Mouse (Mus musculus) stomach, embryonic 14.5 days (tissue): Measurements from ENCODE around the gene Ext2. TPM values are rescaled to one million over a fixed set of nuclear protein-coding genes. Genes with fewer than 3 reads are reported as not detected.

Source experiments
- ATAC-seq: fragments of 200-750 bp; cut with Nextera tagmentation; 2 replicates; pipeline ENCODE4 v1.8.0; 2017; ENCODE audit warnings: low read depth, moderate TSS enrichment; ENCODE audit not compliant: insufficient number of reproducible peaks, insufficient read depth, low FRiP score
- H3K27ac ChIP-seq: fragments of 300-500 bp; sonication (generic); 2 replicates; pipeline ENCODE4 v1.5.1; 2014; ENCODE audit warnings: mild to moderate bottlenecking, low read length, moderate library complexity, mixed read lengths
- H3K27me3 ChIP-seq: fragments of 300-500 bp; sonication (generic); 2 replicates; pipeline ENCODE4 v1.6.1; 2014; ENCODE audit warnings: low read length, control low read depth, mixed read lengths; ENCODE audit not compliant: control insufficient read depth, insufficient read depth
- H3K36me3 ChIP-seq: fragments of 300-500 bp; sonication (generic); 2 replicates; pipeline ENCODE4 v1.6.1; 2014; ENCODE audit warnings: mild to moderate bottlenecking, control low read depth, low read length, moderate library complexity, mixed read lengths; ENCODE audit not compliant: control insufficient read depth, insufficient read depth
- H3K4me1 ChIP-seq: fragments of 300-500 bp; sonication (generic); 2 replicates; pipeline ENCODE4 v1.6.1; 2014; ENCODE audit warnings: low read length, control low read depth, mixed read lengths; ENCODE audit not compliant: control insufficient read depth, insufficient read depth
- H3K4me2 ChIP-seq: fragments of 300-500 bp; sonication (generic); replicated peaks from 2 replicates; pipeline ENCODE4 v1.6.1; 2014; ENCODE audit warnings: low read depth, low read length, control low read depth
- H3K4me3 ChIP-seq: fragments of 300-500 bp; sonication (generic); 2 replicates; pipeline ENCODE4 v1.5.1; 2014; ENCODE audit warnings: low read depth, low read length, control low read depth
- H3K9ac ChIP-seq: fragments of 300-500 bp; sonication (generic); replicated peaks from 2 replicates; pipeline ENCODE4 v1.6.1; 2014; ENCODE audit warnings: low read depth, mild to moderate bottlenecking, control low read depth, low read length, moderate library complexity, mixed read lengths
- H3K9me3 ChIP-seq: fragments of 300-500 bp; sonication (generic); 2 replicates; pipeline ENCODE4 v1.6.1; 2016; ENCODE audit warnings: low read depth, low read length, control low read depth; ENCODE audit not compliant: control insufficient read depth
- WGBS: fragments of 180-500 bp; shearing (Covaris S2); extraction: QIAGEN DNeasy Blood & Tissue Kit; methylation state at CpG from one replicate; pipeline ENCODE4 v1.1.7; 2014; 5-methylcytosine and 5-hydroxymethylcytosine counted together
- polyA plus RNA-seq: library from polyadenylated mRNA; unstranded; fragments of >200 nt; fragmentation: Nextera tagmentation; extraction: Ambion mirVana; gene quantifications from 2 replicates; pipeline ENCODE4 v1.2.1, GENCODE M21; 2014

Ext2 gene
- polyA plus RNA-seq, 1 experiment from 2014 or later = 113 TPM

- no peak for ATAC-seq
- no peak overlapping the region for H3K4me2 ChIP-seq
- WGBS = 97% methylated on average over 5 of the region's 5 CpGs
- no peaks in the 10 kb centered on the region for H3K27me3 ChIP-seq
- H3K4me1 ChIP-seq = peaks cover 7% of the 10 kb centered on the region; the same call in 1 of the 2 replicates
- H3K36me3 ChIP-seq = peaks cover 11% of the 10 kb centered on the region
- no peak overlapping the region for H3K9ac ChIP-seq
- no peaks in the 10 kb centered on the region for H3K9me3 ChIP-seq
- no peak overlapping the region for H3K27ac ChIP-seq
- H3K4me3 ChIP-seq = no peak overlapping the region
These were observed 4.6 kb downstream of the Ext2 start for GRCm38 (mm10) chr2:93817791-93818190.

- ATAC-seq = no peak
- Histone ChIP-seq H3K27ac (no peak overlapping the region), H3K4me1 (no peaks in the 10 kb centered on the region), H3K9ac (no peak overlapping the region), H3K4me2 (no peak overlapping the region), H3K36me3 (peaks cover 28% of the 10 kb centered on the region), H3K27me3 (no peaks in the 10 kb centered on the region), H3K4me3 (no peak overlapping the region), H3K9me3 (no peaks in the 10 kb centered on the region)
- 93% methylated on average over 22 of the region's 22 CpGs for WGBS
These were observed 9.0 kb downstream of the Ext2 start for GRCm38 (mm10) chr2:93813343-93813742.

- Histone ChIP-seq H3K9me3 (no peaks in the 10 kb centered on the region), H3K4me3 (no peak overlapping the region), H3K4me2 (no peak overlapping the region)
These were observed 10.6 kb downstream of the Ext2 start for GRCm38 (mm10) chr2:93811812-93812211.

GRCm38 (mm10) chr2:93809931-93810330 lies 12.4 kb downstream of the Ext2 start:
- 12% methylated on average over 2 of the region's 2 CpGs for WGBS
- H3K27ac ChIP-seq = no peak overlapping the region
- H3K27me3 ChIP-seq = no peaks in the 10 kb centered on the region
- no peak overlapping the region for H3K4me3 ChIP-seq
- no peak overlapping the region for H3K9ac ChIP-seq
- no peak for ATAC-seq
- no peaks in the 10 kb centered on the region for H3K9me3 ChIP-seq
- H3K36me3 ChIP-seq = peaks cover 40% of the 10 kb centered on the region
- H3K4me1 ChIP-seq = no peaks in the 10 kb centered on the region
- H3K4me2 ChIP-seq = no peak overlapping the region

More at GRCm38 (mm10) chr2:93811812-93812211, 10.6 kb downstream of the Ext2 start:
- Histone ChIP-seq H3K4me1 (no peaks in the 10 kb centered on the region), H3K9ac (no peak overlapping the region), H3K27ac (no peak overlapping the region), H3K27me3 (no peaks in the 10 kb centered on the region), H3K36me3 (peaks cover 40% of the 10 kb centered on the region)
- 37% methylated on average over 4 of the region's 4 CpGs for WGBS
- ATAC-seq = no peak

- Histone ChIP-seq H3K27ac (no peak overlapping the region), H3K27me3 (no peaks in the 10 kb centered on the region), H3K9ac (no peak overlapping the region), H3K9me3 (no peaks in the 10 kb centered on the region), H3K4me2 (no peak overlapping the region), H3K4me1 (no peaks in the 10 kb centered on the region), H3K36me3 (peaks cover 37% of the 10 kb centered on the region), H3K4me3 (no peak overlapping the region)
- ATAC-seq = no peak
- 86% methylated on average over 5 of the region's 5 CpGs for WGBS
These were observed 14.3 kb downstream of the Ext2 start for GRCm38 (mm10) chr2:93808071-93808470.

GRCm38 (mm10) chr2:93807440-93807839 lies 14.9 kb downstream of the Ext2 start:
- H3K9me3 ChIP-seq = no peaks in the 10 kb centered on the region
- H3K4me1 ChIP-seq = no peaks in the 10 kb centered on the region
- H3K4me3 ChIP-seq = no peak overlapping the region
- no peak overlapping the region for H3K9ac ChIP-seq
- H3K27me3 ChIP-seq = no peaks in the 10 kb centered on the region
- H3K27ac ChIP-seq = no peak overlapping the region
- ATAC-seq = no peak
- no peak overlapping the region for H3K4me2 ChIP-seq
- 81% methylated on average over 8 of the region's 8 CpGs for WGBS
- peaks cover 33% of the 10 kb centered on the region for H3K36me3 ChIP-seq

- ATAC-seq = no peak
- peaks cover 33% of the 10 kb centered on the region for H3K36me3 ChIP-seq
- H3K27me3 ChIP-seq = no peaks in the 10 kb centered on the region
- H3K9ac ChIP-seq = no peak overlapping the region
- no peak overlapping the region for H3K4me3 ChIP-seq
- H3K4me1 ChIP-seq = no peaks in the 10 kb centered on the region
- 94% methylated on average over 6 of the region's 6 CpGs for WGBS
- H3K9me3 ChIP-seq = no peaks in the 10 kb centered on the region
- H3K4me2 ChIP-seq = no peak overlapping the region
- H3K27ac ChIP-seq = no peak overlapping the region
These were observed 15.7 kb downstream of the Ext2 start for GRCm38 (mm10) chr2:93806487-93807201.

GRCm38 (mm10) chr2:93805523-93805922 lies 16.8 kb downstream of the Ext2 start:
- Histone ChIP-seq H3K27ac (no peak overlapping the region), H3K9ac (no peak overlapping the region), H3K4me3 (no peak overlapping the region), H3K36me3 (peaks cover 30% of the 10 kb centered on the region), H3K4me1 (no peaks in the 10 kb centered on the region), H3K27me3 (no peaks in the 10 kb centered on the region), H3K4me2 (no peak overlapping the region), H3K9me3 (no peaks in the 10 kb centered on the region)
- WGBS = 84% methylated on average over 4 of the region's 4 CpGs
- no peak for ATAC-seq

- Histone ChIP-seq H3K4me1 (no peaks in the 10 kb centered on the region), H3K4me2 (no peak overlapping the region), H3K36me3 (peaks cover 30% of the 10 kb centered on the region), H3K9ac (no peak overlapping the region), H3K9me3 (no peaks in the 10 kb centered on the region), H3K4me3 (no peak overlapping the region), H3K27ac (no peak overlapping the region), H3K27me3 (no peaks in the 10 kb centered on the region)
- ATAC-seq = no peak
- 76% methylated on average over 5 of the region's 5 CpGs for WGBS
These were observed 17.3 kb downstream of the Ext2 start for GRCm38 (mm10) chr2:93805066-93805465.
